Mouse (Mus musculus) heart, postnatal 0 days (tissue): Measurements from ENCODE around the gene Ago3.

Source experiments
- CTCF ChIP-seq: IDR thresholded peaks from 2 replicates; pipeline ENCODE4 v1.5.1; 2016; ENCODE audit warnings: antibody characterized with exemption, control low read depth, low read depth
- EP300 ChIP-seq: IDR thresholded peaks from 2 replicates; pipeline ENCODE4 v1.6.1; 2016; ENCODE audit warnings: antibody characterized with exemption, low read depth

- TF ChIP-seq CTCF (no peak), EP300 (no peak)
These were observed 26.1 kb upstream of the Ago3 start for GRCm38 (mm10) chr4:126455441-126455840.
